Mouse (Mus musculus): ENCODE results near the gene Btf3. TPM values are rescaled to one million over a fixed set of nuclear protein-coding genes. Genes with fewer than 3 reads are reported as not detected.

Btf3 gene
- polyA plus RNA-seq, 1 experiment from 2014 or later = 773 TPM

DNA sequence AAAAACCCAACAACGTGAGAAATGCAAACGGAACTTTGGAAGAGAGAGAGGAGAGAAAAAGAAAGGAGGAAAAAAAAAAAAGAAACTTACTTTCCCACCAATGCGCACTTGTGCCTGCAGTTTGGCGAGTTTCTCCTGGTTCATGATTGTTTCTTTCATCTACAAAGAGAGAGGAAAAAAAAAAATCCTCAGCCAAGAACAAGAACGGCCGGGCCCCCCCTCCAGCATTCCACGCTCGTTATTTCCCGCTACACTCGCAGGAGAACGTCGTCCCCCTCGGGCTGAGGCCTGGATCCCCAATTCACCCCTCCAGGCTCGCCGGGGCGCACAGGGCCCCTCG is 696 bp downstream of the Btf3 start:
- H3K4me2 ChIP-seq (ENCODE audit: low read depth, low read length, severe bottlenecking) = peak overlapping the region; percentile 44
- H3K36me3 ChIP-seq (ENCODE audit: control insufficient read depth, insufficient read depth, low read length) = peaks cover 9% of the 10 kb centered on the region; the same call in 1 of the 2 replicates
- WGBS = under 1% methylated on average over 17 of the region's 17 CpGs
- peak overlapping the region; percentile 99 for H3K4me3 ChIP-seq (ENCODE audit: low read depth, low read length)
- no peak for ATAC-seq (replicated peaks; ENCODE audit: low FRiP score)
- H3K27ac ChIP-seq (ENCODE audit: low read depth, low read length) = peak overlapping the region; percentile 84; the same call in 1 of the 2 replicates
- peak overlapping the region; percentile 83 for H3K9ac ChIP-seq (ENCODE audit: low read length)
- peaks cover 10% of the 10 kb centered on the region; the same call in 1 of the 2 replicates for H3K4me1 ChIP-seq (replicated peaks; ENCODE audit: control insufficient read depth, insufficient read depth, low read length)
- DNase-seq (ENCODE audit: low spot score) = no peak
- no peaks in the 10 kb centered on the region for H3K9me3 ChIP-seq (ENCODE audit: control insufficient read depth, low read length)
- no peaks in the 10 kb centered on the region for H3K27me3 ChIP-seq (ENCODE audit: control insufficient read depth, insufficient read depth, low read length)

DNA sequence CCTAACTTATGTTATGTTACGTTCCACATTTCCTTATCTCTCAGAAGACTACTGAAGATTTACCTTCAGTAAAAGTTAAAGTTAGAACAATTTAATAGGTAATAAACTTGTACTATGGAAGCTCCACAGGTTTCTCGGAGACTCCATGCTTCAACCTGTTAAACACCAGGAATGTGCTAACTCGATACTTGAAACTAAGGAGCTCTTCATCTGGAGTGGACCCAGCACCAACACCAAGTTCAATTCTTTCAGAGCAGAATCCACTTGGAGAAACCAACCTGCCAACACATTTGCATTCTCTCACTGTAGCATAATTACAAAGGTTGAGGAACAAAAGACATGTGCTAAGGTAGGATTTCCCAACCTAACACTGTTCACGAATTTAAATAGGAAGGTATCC is 1.7 kb downstream of the Btf3 start:
- DNase-seq (ENCODE audit: low spot score) = no peak
- Histone ChIP-seq H3K36me3 (ENCODE audit: control insufficient read depth, insufficient read depth, low read length) (peaks cover 12% of the 10 kb centered on the region), H3K4me2 (ENCODE audit: low read depth, low read length, severe bottlenecking) (peak overlapping the region; percentile 11; the same call in 1 of the 2 replicates), H3K4me1 (replicated peaks; ENCODE audit: control insufficient read depth, insufficient read depth, low read length) (peaks cover 10% of the 10 kb centered on the region; the same call in 1 of the 2 replicates), H3K9ac (ENCODE audit: low read length) (no peak overlapping the region), H3K27ac (ENCODE audit: low read depth, low read length) (no peak overlapping the region), H3K4me3 (ENCODE audit: low read depth, low read length) (peak overlapping the region; percentile 1; the same call in 1 of the 2 replicates), H3K27me3 (ENCODE audit: control insufficient read depth, insufficient read depth, low read length) (no peaks in the 10 kb centered on the region), H3K9me3 (ENCODE audit: control insufficient read depth, low read length) (no peaks in the 10 kb centered on the region)
- no peak for ATAC-seq (replicated peaks; ENCODE audit: low FRiP score)
- 84% methylated on average over 4 of the region's 4 CpGs for WGBS

DNA sequence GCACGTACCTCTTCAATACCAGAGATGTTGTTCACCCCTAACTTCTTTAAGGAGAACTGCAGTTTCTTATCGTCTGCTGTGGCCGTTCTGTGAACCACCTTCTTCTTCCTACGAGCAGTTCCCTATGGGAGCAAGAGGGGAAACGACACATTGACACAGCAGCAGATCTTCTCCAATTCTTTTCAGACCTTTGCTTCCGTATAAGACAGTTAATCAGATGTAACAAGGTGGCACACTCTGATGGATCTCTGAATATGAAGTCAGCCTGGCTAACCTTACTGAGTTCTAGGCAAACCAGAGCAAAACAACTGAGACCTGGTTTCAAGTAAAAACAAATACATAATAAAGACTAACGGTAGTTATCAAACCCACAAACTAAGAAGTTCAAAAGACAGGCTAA is 3.2 kb downstream of the Btf3 start:
- H3K9me3 ChIP-seq (ENCODE audit: control insufficient read depth, low read length) = no peaks in the 10 kb centered on the region
- peaks cover 14% of the 10 kb centered on the region for H3K36me3 ChIP-seq (ENCODE audit: control insufficient read depth, insufficient read depth, low read length)
- DNase-seq (ENCODE audit: low spot score) (no peak), ATAC-seq (replicated peaks; ENCODE audit: low FRiP score) (no peak)
- no peaks in the 10 kb centered on the region for H3K27me3 ChIP-seq (ENCODE audit: control insufficient read depth, insufficient read depth, low read length)
- H3K4me1 ChIP-seq (replicated peaks; ENCODE audit: control insufficient read depth, insufficient read depth, low read length) = peaks cover 10% of the 10 kb centered on the region; the same call in 1 of the 2 replicates
- no peak overlapping the region for H3K4me2 ChIP-seq (ENCODE audit: low read depth, low read length, severe bottlenecking)
- no peak overlapping the region for H3K9ac ChIP-seq (ENCODE audit: low read length)
- H3K27ac ChIP-seq (ENCODE audit: low read depth, low read length) = no peak overlapping the region
- 87% methylated on average over 7 of the region's 7 CpGs for WGBS
- H3K4me3 ChIP-seq (ENCODE audit: low read depth, low read length) = no peak overlapping the region

DNA sequence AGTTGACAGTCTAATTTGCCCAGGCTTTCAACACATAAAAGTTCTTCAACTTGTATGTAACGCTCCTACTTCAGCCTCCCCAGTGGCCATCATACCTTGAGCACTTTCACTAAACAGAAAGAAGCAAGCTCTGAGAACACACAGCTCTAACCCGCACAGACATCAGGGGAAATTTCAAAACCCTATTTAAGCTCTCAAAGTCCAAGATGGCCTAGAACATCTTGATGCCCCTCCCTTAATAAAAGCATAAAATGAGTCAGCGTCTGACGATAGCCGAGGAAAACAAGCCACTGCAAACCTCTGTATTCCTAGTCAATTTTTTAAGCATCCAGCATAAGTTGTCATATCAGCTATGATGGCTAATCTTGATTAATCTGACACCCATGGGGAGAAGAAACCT is 5.2 kb downstream of the Btf3 start:
- DNase-seq (ENCODE audit: low spot score) (no peak), ATAC-seq (replicated peaks; ENCODE audit: low FRiP score) (no peak)
- H3K9ac ChIP-seq (ENCODE audit: low read length) = no peak overlapping the region
- no peak overlapping the region for H3K27ac ChIP-seq (ENCODE audit: low read depth, low read length)
- H3K4me3 ChIP-seq (ENCODE audit: low read depth, low read length) = no peak overlapping the region
- H3K4me2 ChIP-seq (ENCODE audit: low read depth, low read length, severe bottlenecking) = no peak overlapping the region
- peaks cover 7% of the 10 kb centered on the region; the same call in 1 of the 2 replicates for H3K4me1 ChIP-seq (replicated peaks; ENCODE audit: control insufficient read depth, insufficient read depth, low read length)
- H3K27me3 ChIP-seq (ENCODE audit: control insufficient read depth, insufficient read depth, low read length) = no peaks in the 10 kb centered on the region
- 95% methylated on average over 5 of the region's 5 CpGs for WGBS
- peaks cover 14% of the 10 kb centered on the region for H3K36me3 ChIP-seq (ENCODE audit: control insufficient read depth, insufficient read depth, low read length)
- H3K9me3 ChIP-seq (ENCODE audit: control insufficient read depth, low read length) = no peaks in the 10 kb centered on the region

DNA sequence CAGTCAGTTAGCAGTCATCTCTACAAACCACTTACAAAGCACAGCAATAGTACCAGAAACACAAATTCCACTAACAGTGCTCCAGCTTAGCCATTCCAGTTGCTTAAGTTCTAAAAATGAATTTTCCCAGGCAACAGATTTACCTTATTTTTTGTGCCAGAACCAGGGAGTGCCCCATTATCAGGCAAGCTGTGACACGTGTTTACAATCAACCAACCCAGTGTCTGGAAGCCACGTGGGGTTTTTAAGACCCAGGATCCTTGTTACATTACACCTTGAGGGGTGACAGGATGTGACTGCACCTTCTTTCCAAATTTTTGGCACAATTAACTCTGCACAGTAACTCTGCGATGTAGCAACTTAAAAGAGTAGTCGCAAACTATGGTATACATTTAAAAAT is 8.1 kb downstream of the Btf3 start:
- Histone ChIP-seq H3K4me1 (replicated peaks; ENCODE audit: control insufficient read depth, insufficient read depth, low read length) (no peaks in the 10 kb centered on the region), H3K27ac (ENCODE audit: low read depth, low read length) (no peak overlapping the region), H3K4me3 (ENCODE audit: low read depth, low read length) (no peak overlapping the region), H3K9ac (ENCODE audit: low read length) (no peak overlapping the region), H3K36me3 (ENCODE audit: control insufficient read depth, insufficient read depth, low read length) (peaks cover 14% of the 10 kb centered on the region), H3K4me2 (ENCODE audit: low read depth, low read length, severe bottlenecking) (no peak overlapping the region), H3K27me3 (ENCODE audit: control insufficient read depth, insufficient read depth, low read length) (no peaks in the 10 kb centered on the region), H3K9me3 (ENCODE audit: control insufficient read depth, low read length) (no peaks in the 10 kb centered on the region)
- DNase-seq (ENCODE audit: low spot score) = no peak
- 82% methylated on average over 4 of the region's 4 CpGs for WGBS
- no peak for ATAC-seq (replicated peaks; ENCODE audit: low FRiP score)

DNA sequence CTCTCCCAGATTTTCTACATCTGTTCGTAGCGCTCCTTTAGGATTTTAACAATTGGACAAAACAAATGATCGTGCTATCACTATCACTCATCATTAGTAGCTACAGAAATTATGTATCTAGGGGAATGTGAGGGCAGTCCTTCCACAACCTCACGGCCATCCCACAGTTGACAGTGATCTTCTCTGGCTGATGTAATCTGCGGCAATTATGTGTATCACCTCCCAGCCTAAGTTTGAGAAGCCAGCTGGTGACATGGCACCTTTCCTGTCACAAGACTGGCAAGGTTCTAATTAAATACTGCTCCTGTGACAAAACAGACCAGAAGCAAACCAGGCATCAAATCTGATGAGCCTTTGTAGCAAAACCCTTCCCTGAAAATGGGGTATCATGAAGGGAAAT is 8.8 kb downstream of the Btf3 start:
- no peak overlapping the region for H3K9ac ChIP-seq (ENCODE audit: low read length)
- 87% methylated on average over 5 of the region's 5 CpGs for WGBS
- DNase-seq (ENCODE audit: low spot score) (no peak), ATAC-seq (replicated peaks; ENCODE audit: low FRiP score) (no peak)
- no peaks in the 10 kb centered on the region for H3K9me3 ChIP-seq (ENCODE audit: control insufficient read depth, low read length)
- H3K4me3 ChIP-seq (ENCODE audit: low read depth, low read length) = no peak overlapping the region
- H3K4me1 ChIP-seq (replicated peaks; ENCODE audit: control insufficient read depth, insufficient read depth, low read length) = no peaks in the 10 kb centered on the region
- no peaks in the 10 kb centered on the region for H3K27me3 ChIP-seq (ENCODE audit: control insufficient read depth, insufficient read depth, low read length)
- H3K27ac ChIP-seq (ENCODE audit: low read depth, low read length) = no peak overlapping the region
- peaks cover 10% of the 10 kb centered on the region for H3K36me3 ChIP-seq (ENCODE audit: control insufficient read depth, insufficient read depth, low read length)
- H3K4me2 ChIP-seq (ENCODE audit: low read depth, low read length, severe bottlenecking) = no peak overlapping the region

DNA sequence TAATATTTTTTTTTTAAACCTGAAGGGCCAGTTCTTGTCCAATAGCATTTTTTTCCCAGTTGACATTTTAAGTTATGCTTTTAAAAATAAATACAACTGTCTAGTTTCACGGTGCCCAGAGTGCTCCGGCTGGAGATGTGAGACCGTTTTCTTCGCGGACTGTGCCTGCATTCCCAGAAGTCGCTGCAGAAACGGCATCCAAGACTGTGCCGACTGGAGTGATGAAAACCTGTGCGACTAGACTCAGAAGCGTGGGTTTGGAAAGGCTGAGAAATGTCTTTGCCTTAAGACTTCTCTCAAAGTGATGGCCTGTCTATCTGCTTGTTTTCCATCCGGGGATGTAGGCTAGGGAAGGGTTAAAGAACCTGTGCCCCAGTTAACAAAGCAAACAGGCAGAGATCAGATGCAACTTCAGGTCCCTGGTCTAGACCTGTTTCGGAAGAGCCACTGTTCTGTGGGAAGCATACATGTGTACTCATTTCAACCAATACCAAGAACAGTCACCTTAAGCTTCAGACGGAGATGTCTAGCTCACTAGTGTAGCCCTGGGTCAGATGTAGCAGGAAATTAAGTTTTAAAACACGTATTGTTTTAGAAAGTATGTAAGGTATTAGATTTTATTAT is 9.8 kb downstream of the Btf3 start:
- peaks cover 6% of the 10 kb centered on the region for H3K36me3 ChIP-seq (ENCODE audit: control insufficient read depth, insufficient read depth, low read length)
- H3K9ac ChIP-seq (ENCODE audit: low read length) = no peak overlapping the region
- no peaks in the 10 kb centered on the region for H3K4me1 ChIP-seq (replicated peaks; ENCODE audit: control insufficient read depth, insufficient read depth, low read length)
- no peak overlapping the region for H3K4me3 ChIP-seq (ENCODE audit: low read depth, low read length)
- DNase-seq (ENCODE audit: low spot score) (no peak), ATAC-seq (replicated peaks; ENCODE audit: low FRiP score) (no peak)
- H3K27ac ChIP-seq (ENCODE audit: low read depth, low read length) = no peak overlapping the region
- H3K4me2 ChIP-seq (ENCODE audit: low read depth, low read length, severe bottlenecking) = no peak overlapping the region
- no peaks in the 10 kb centered on the region for H3K27me3 ChIP-seq (ENCODE audit: control insufficient read depth, insufficient read depth, low read length)
- WGBS = 63% methylated on average over 14 of the region's 14 CpGs
- H3K9me3 ChIP-seq (ENCODE audit: control insufficient read depth, low read length) = no peaks in the 10 kb centered on the region

DNA sequence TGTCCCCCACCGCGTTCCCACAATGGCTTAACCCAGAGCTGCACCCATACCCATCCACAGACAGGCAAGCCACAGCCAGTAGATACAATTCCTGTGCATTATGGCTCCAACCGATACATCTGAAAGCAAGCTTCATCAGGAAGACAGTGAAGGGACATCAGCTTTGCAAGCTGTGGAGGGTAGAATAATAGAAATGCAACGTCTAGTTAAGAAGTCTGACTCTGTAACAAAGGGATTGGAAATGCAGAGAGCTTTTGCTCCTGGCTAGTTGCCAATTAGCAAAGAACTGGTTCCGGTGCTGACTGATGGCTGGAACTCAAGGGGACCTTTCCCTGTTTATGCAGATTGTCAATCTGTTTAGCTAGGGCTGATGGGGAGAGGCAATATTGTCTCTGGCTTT is 10.4 kb downstream of the Btf3 start:
- DNase-seq (ENCODE audit: low spot score) = no peak
- no peak overlapping the region for H3K4me2 ChIP-seq (ENCODE audit: low read depth, low read length, severe bottlenecking)

DNA sequence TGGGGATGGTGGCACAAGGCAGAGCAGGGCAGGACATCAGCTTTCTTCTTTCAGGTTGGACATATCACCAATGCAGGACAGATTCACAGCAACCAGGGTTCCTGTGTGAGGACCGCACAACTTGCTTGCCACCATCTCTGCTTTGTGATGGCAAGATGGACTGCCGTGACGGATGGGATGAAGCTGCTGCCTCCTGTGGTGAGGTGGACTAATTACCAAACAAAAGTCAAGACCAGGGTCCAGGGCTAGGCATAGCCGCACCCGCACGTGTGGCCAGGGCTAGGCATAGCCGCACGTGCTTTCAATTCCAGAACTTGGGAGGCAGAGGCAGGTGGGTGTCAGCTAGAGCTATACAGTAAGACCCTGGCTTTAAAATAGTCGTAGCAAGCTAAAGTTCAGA is 11.5 kb downstream of the Btf3 start:
- Histone ChIP-seq H3K4me1 (replicated peaks; ENCODE audit: control insufficient read depth, insufficient read depth, low read length) (no peaks in the 10 kb centered on the region), H3K4me3 (ENCODE audit: low read depth, low read length) (no peak overlapping the region), H3K9ac (ENCODE audit: low read length) (no peak overlapping the region), H3K4me2 (ENCODE audit: low read depth, low read length, severe bottlenecking) (no peak overlapping the region), H3K27me3 (ENCODE audit: control insufficient read depth, insufficient read depth, low read length) (no peaks in the 10 kb centered on the region), H3K36me3 (ENCODE audit: control insufficient read depth, insufficient read depth, low read length) (peaks cover 2% of the 10 kb centered on the region; the same call in 1 of the 2 replicates), H3K9me3 (ENCODE audit: control insufficient read depth, low read length) (no peaks in the 10 kb centered on the region), H3K27ac (ENCODE audit: low read depth, low read length) (no peak overlapping the region)
- no peak for ATAC-seq (replicated peaks; ENCODE audit: low FRiP score)
- no peak for DNase-seq (ENCODE audit: low spot score)
- WGBS = 87% methylated on average over 9 of the region's 9 CpGs

More for the DNA sequence above, 10.4 kb downstream of the Btf3 start:
- Histone ChIP-seq H3K4me3 (ENCODE audit: low read depth, low read length) (no peak overlapping the region), H3K27me3 (ENCODE audit: control insufficient read depth, insufficient read depth, low read length) (no peaks in the 10 kb centered on the region), H3K9me3 (ENCODE audit: control insufficient read depth, low read length) (no peaks in the 10 kb centered on the region), H3K4me1 (replicated peaks; ENCODE audit: control insufficient read depth, insufficient read depth, low read length) (no peaks in the 10 kb centered on the region), H3K9ac (ENCODE audit: low read length) (no peak overlapping the region), H3K36me3 (ENCODE audit: control insufficient read depth, insufficient read depth, low read length) (peaks cover 5% of the 10 kb centered on the region), H3K27ac (ENCODE audit: low read depth, low read length) (no peak overlapping the region)
- WGBS = 43% methylated on average over 5 of the region's 5 CpGs
- ATAC-seq (replicated peaks; ENCODE audit: low FRiP score) = no peak

Measured in forebrain, embryonic 11.5 days (tissue).